Mouse (Mus musculus) ES-E14 (cell line): Measurements from ENCODE around the gene Spata5. TPM values are rescaled to one million over a fixed set of nuclear protein-coding genes. Genes with fewer than 3 reads are reported as not detected.

ENCODE experiments used
- DNase-seq: peaks from one replicate; pipeline ENCODE4 v3.0.0-alpha.2; 2013; ENCODE audit warnings: low read depth, low spot score
- H3K27ac ChIP-seq: 2 replicates; pipeline ENCODE4 v1.5.1; 2012; ENCODE audit warnings: low read depth, mild to moderate bottlenecking, low read length, moderate library complexity, mixed read lengths; ENCODE audit not compliant: poor library complexity, insufficient read depth, severe bottlenecking
- H3K36me3 ChIP-seq: 2 replicates; pipeline ENCODE4 v1.6.1; 2012; ENCODE audit warnings: mild to moderate bottlenecking, low read length, moderate library complexity, mixed read lengths; ENCODE audit not compliant: control insufficient read depth, poor library complexity, insufficient read depth, severe bottlenecking
- H3K4me1 ChIP-seq, 2 experiments: fragments of 150-350 bp in 1 of 2; sonication (generic) in 1 of 2; 2 replicates each; pipeline ENCODE4 v1.6.1; 2012; ENCODE audit warnings: low read length in 2 of 2, mild to moderate bottlenecking in 1 of 2, mixed read lengths in 1 of 2; ENCODE audit not compliant: control insufficient read depth in 2 of 2, insufficient read depth in 2 of 2, poor library complexity in 1 of 2
- H3K4me3 ChIP-seq, 2 experiments: fragments of 150-350 bp in 1 of 2; sonication (generic) in 1 of 2; 2 replicates each; pipeline ENCODE4 v1.5.1; 2012; ENCODE audit warnings: low read length in 2 of 2, low read depth in 1 of 2, mild to moderate bottlenecking in 1 of 2, mixed read lengths in 1 of 2; ENCODE audit not compliant: insufficient read depth in 1 of 2, poor library complexity in 1 of 2, severe bottlenecking in 1 of 2
- H3K9ac ChIP-seq: 2 replicates; pipeline ENCODE4 v1.6.1; 2012; ENCODE audit warnings: low read depth, mild to moderate bottlenecking, low read length, mixed read lengths; ENCODE audit not compliant: poor library complexity, insufficient read depth, severe bottlenecking
- H3K9me3 ChIP-seq: fragments of 150-350 bp; sonication (generic); 2 replicates; pipeline ENCODE4 v1.6.1; 2012; ENCODE audit warnings: low read depth, mild to moderate bottlenecking, low read length; ENCODE audit not compliant: control insufficient read depth, insufficient read depth
- CHD2 ChIP-seq: IDR thresholded peaks from 2 replicates; pipeline ENCODE4 v1.6.1; 2014; ENCODE audit warnings: mild to moderate bottlenecking, low read depth, low read length, inconsistent platforms
- HCFC1 ChIP-seq: IDR thresholded peaks from 2 replicates; pipeline ENCODE4 v1.6.1; 2012; ENCODE audit warnings: low read length, inconsistent platforms, borderline replicate concordance; ENCODE audit not compliant: insufficient read depth
- MAFK ChIP-seq: IDR thresholded peaks from 2 replicates; pipeline ENCODE4 v1.6.1; 2014; ENCODE audit warnings: mild to moderate bottlenecking, low read depth, low read length, inconsistent platforms; ENCODE audit not compliant: insufficient read depth
- ZC3H11A ChIP-seq: IDR thresholded peaks from 2 replicates; pipeline ENCODE4 v1.6.1; 2012; ENCODE audit warnings: low read depth, mild to moderate bottlenecking, inconsistent platforms, low read length, borderline replicate concordance
- ZNF384 ChIP-seq: IDR thresholded peaks from 2 replicates; pipeline ENCODE4 v1.6.1; 2012; ENCODE audit warnings: low read depth, low read length, inconsistent platforms
- in situ Hi-C, 2 experiments: fragments of 600-800 bp; cut with MboI; formaldehyde crosslinking; loops; one replicate each; pipeline ENCODE4 v1.15.1; 2025; ENCODE audit warnings: low sequenced_read_pairs in 2 of 2, inconsistent platforms in 1 of 2; ENCODE audit not compliant: unreplicated experiment in 2 of 2
- total RNA-seq: library from RNA; depleted of rRNA; stranded (reverse); fragments of 300-350 nt; gene quantifications from 2 replicates; pipeline ENCODE4 v1.2.3, GENCODE M21; 2012

Gene Spata5
- total RNA-seq, 1 experiment, result 54.3 TPM

DNA sequence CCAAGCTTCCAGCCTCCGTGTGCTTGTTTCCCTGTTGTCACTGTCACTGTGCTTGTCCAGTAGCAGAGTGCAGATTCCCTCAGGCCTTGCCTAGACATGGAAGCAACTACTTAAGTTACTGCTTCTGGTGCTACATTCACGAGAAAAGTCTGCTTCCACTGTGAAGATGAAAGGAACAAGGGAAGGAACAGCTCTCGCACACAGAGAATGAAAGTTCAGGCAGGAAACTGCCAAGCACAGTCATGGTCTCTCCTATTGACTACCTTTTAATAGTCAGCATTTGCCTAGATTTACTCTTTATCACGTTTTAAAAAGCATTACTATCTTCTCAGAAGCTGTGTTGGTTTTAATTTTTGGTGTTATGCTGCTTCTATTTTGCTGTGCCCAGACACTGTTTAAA is 151.9 kb downstream of the Spata5 start:
- Histone ChIP-seq H3K9ac (no peak overlapping the region), H3K36me3 (no peaks in the 10 kb centered on the region), H3K9me3 (no peaks in the 10 kb centered on the region), H3K27ac (no peak overlapping the region), H3K4me3 (no peak overlapping the region), H3K4me1 (peaks cover 2 to 4% of the 10 kb centered on the region in 2 experiments; a peak in 2 of 4 replicates)
- no peak for DNase-seq
- TF ChIP-seq HCFC1 (no peak), ZC3H11A (no peak), CHD2 (no peak), ZNF384 (no peak), MAFK (no peak)
- in situ Hi-C loops, result no loop called here

DNA sequence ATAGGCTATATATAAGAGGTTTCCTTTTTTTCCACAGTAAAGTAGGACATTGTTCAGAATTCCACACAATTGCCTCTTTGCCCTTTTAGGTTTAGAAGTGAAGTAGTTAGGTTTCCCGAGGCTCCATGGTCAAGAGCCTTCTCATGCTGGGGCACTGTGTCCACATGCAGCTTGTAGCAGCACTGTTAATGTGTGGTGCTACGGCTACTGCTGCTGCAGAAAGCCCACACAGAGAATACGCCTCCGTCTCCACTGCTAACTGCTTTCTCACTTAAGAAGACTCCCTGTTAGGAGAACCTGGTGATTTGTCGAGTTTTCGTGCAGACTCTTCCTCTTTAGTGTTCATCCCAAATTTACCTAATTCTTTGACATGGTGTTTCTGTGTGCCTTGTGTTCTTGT is 152.4 kb downstream of the Spata5 start:
- Histone ChIP-seq H3K9me3 (no peaks in the 10 kb centered on the region), H3K27ac (no peak overlapping the region), H3K4me1 (peaks cover 2 to 4% of the 10 kb centered on the region in 2 experiments; a peak in 2 of 4 replicates), H3K9ac (no peak overlapping the region), H3K4me3 (no peak overlapping the region), H3K36me3 (no peaks in the 10 kb centered on the region; the same call in 1 of the 2 replicates)
- no peak for DNase-seq
- in situ Hi-C loops, result no loop called here
- TF ChIP-seq ZC3H11A (no peak), CHD2 (no peak), HCFC1 (no peak), MAFK (no peak), ZNF384 (no peak)

DNA sequence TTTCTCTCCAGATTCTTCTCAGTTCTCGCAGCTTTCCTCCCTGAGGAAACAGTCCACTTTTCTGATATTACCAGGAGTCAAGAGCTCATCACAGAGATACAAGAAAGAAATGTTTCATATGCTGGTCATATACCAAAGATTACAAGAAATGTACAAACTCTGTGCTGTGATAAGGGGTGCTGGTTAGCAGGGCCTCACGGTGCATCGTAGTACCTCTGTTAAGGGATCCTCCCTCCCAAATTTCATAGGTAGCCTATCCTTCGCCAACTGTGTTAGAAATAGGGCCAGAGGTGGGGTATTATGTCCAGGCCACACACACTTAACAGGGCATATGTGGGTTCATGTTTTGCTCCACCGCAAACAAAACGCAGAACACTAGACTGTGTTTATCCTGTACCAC is 157.1 kb downstream of the Spata5 start:
- no peak overlapping the region for H3K9ac ChIP-seq
- H3K27ac ChIP-seq, result no peak overlapping the region
- no peaks in the 10 kb centered on the region for H3K4me1 ChIP-seq
- no peak for TF ChIP-seq CHD2
- no peak for TF ChIP-seq ZNF384
- no peak for TF ChIP-seq HCFC1
- no peak for TF ChIP-seq ZC3H11A
- no peak for TF ChIP-seq MAFK
- H3K36me3 ChIP-seq, result peaks cover 5% of the 10 kb centered on the region; the same call in 1 of the 2 replicates
- in situ Hi-C loops, result no loop called here
- DNase-seq, result no peak
- no peak overlapping the region for H3K4me3 ChIP-seq
- no peaks in the 10 kb centered on the region for H3K9me3 ChIP-seq

DNA sequence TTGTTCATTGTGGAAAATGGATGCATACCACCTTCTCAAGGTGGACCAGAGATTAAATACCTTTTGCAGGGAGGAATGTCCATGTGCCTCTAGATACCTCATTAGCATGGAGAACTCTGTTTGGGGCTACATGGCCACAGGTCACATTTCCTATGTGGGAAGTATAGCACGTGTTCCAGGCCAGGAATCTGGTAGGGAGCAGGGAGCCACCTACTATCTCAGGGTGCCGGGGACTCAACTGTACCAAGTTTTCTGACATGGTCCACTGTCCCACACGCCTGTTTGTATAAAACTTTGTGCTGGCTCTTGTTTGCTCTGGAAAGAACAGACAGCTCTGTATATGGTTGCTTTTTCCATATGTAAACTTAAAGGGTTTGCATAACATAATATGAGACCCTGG is 158.0 kb downstream of the Spata5 start:
- peaks cover 5% of the 10 kb centered on the region; the same call in 1 of the 2 replicates for H3K36me3 ChIP-seq
- in situ Hi-C loops, result no loop called here
- H3K27ac ChIP-seq, result no peak overlapping the region

DNA sequence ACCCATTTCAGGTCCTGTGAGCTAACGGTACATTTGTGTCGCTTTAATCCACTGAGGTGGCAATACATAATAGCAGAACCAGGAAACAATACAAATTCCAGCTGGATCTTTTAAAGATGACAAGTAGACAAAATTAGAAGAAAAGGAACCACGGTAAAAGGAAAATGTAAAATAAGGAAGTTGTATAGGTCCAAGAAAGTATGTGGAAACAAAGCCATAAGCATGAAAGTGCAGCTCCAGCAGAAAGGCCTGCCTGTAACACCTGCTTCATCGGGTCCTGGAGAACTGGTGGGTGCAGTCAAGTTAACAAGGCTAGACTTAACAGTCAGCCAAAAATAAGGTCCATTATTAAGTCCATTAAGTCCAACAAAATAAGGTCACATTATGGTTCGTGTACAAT is 164.9 kb downstream of the Spata5 start:
- no peak for TF ChIP-seq MAFK
- TF ChIP-seq ZC3H11A, result no peak
- TF ChIP-seq ZNF384, result no peak
- TF ChIP-seq HCFC1, result no peak
- TF ChIP-seq CHD2, result no peak
- H3K9me3 ChIP-seq, result no peaks in the 10 kb centered on the region
- no peak overlapping the region for H3K27ac ChIP-seq
- no peak for DNase-seq
- in situ Hi-C loops, result no loop called here
- peaks cover 5% of the 10 kb centered on the region; the same call in 1 of the 2 replicates for H3K36me3 ChIP-seq
- H3K4me1 ChIP-seq, result peaks cover 0 to 7% of the 10 kb centered on the region in 2 experiments; a peak in 1 of 4 replicates
- no peak overlapping the region for H3K4me3 ChIP-seq
- no peak overlapping the region for H3K9ac ChIP-seq

More for the DNA sequence above, 158.0 kb downstream of the Spata5 start:
- DNase-seq, result no peak
- no peak overlapping the region for H3K9ac ChIP-seq
- H3K9me3 ChIP-seq, result no peaks in the 10 kb centered on the region
- H3K4me3 ChIP-seq, result no peak overlapping the region
- TF ChIP-seq ZNF384 (no peak), MAFK (no peak), HCFC1 (no peak), ZC3H11A (no peak), CHD2 (no peak)
- H3K4me1 ChIP-seq, result no peaks in the 10 kb centered on the region
